Comparison of ENCODE assay signal across 8 mouse cellular contexts in genomic region chr9:110100627-110101600, GRCm38 (mm10). TPM values are rescaled to one million over a fixed set of nuclear protein-coding genes. Genes with fewer than 3 reads are reported as not detected.
DNase-seq lines count a peak whose midpoint lies in the region; ATAC-seq and TF ChIP-seq lines count a peak whose summit lies in the region.

No protein-coding gene starts in this region.

- H3K79me2 ChIP-seq in heart, adult 2 months (replicated peaks; ENCODE audit: control insufficient read depth, insufficient read depth, low read length), result no peaks in the 10 kb centered on the region

- TF ChIP-seq EP300 in heart, adult 2 months (IDR thresholded peaks at IDR 0.05; ENCODE audit: insufficient read depth, low read depth, low read length), result 0 out of 2 replicates have a peak, but pooled peaks have one; percentile 50

- ATAC-seq in embryonic facial prominence, embryonic 13.5 days (ENCODE audit: insufficient number of reproducible peaks, insufficient read depth, low FRiP score, low TSS enrichment, low read depth), result peak; percentile 90
- peak; percentile 94 for ATAC-seq in limb, embryonic 13.5 days (ENCODE audit: low FRiP score, low read depth)
- peak; percentile 97 for ATAC-seq in midbrain, embryonic 16.5 days

- TF ChIP-seq POLR2A in heart, adult 2 months (IDR thresholded peaks at IDR 0.05; ENCODE audit: insufficient read depth, low read depth, low read length), result 0 out of 2 replicates have a peak, but pooled peaks have one; percentile 14

- WGBS in embryonic facial prominence, embryonic 13.5 days, result 2% methylated on average over 41 of the region's 41 CpGs
- WGBS in heart, adult 2 months, result 2% methylated on average over 41 of the region's 41 CpGs
- 3% methylated on average over 41 of the region's 41 CpGs for whole genome bisulfite sequencing in limb, embryonic 13.5 days
- WGBS in midbrain, embryonic 16.5 days, result 3% methylated on average over 41 of the region's 41 CpGs

- peaks cover 11% of the 10 kb centered on the region for H3K4me1 ChIP-seq in embryonic facial prominence, embryonic 13.5 days
- no peaks in the 10 kb centered on the region for H3K4me1 ChIP-seq in heart, adult 2 months (ENCODE audit: control insufficient read depth, insufficient read depth, low read length)
- peaks cover 9% of the 10 kb centered on the region for H3K4me1 ChIP-seq in limb, embryonic 13.5 days
- peaks cover 9% of the 10 kb centered on the region for H3K4me1 ChIP-seq in midbrain, embryonic 16.5 days (ENCODE audit: control insufficient read depth, insufficient read depth, low read length)

- peak overlapping the region; percentile 73 for H3K4me3 ChIP-seq in embryonic facial prominence, embryonic 13.5 days
- peak overlapping the region; percentile 80 for H3K4me3 ChIP-seq in heart, adult 2 months
- H3K4me3 ChIP-seq in limb, embryonic 13.5 days, result peak overlapping the region; percentile 92
- H3K4me3 ChIP-seq in midbrain, embryonic 16.5 days (ENCODE audit: low read depth, low read length), result peak overlapping the region; percentile 55

- H3K9me3 ChIP-seq in embryonic facial prominence, embryonic 13.5 days, result no peaks in the 10 kb centered on the region
- H3K9me3 ChIP-seq in limb, embryonic 13.5 days, result no peaks in the 10 kb centered on the region
- no peaks in the 10 kb centered on the region for H3K9me3 ChIP-seq in midbrain, embryonic 16.5 days (replicated peaks; ENCODE audit: control insufficient read depth, low read length, poor library complexity, severe bottlenecking)

- peak; percentile 99 for TF ChIP-seq CTCF in heart, adult 2 months (IDR thresholded peaks at IDR 0.05)

- H3K4me2 ChIP-seq in embryonic facial prominence, embryonic 13.5 days, result peak overlapping the region; percentile 88
- H3K4me2 ChIP-seq in limb, embryonic 13.5 days (replicated peaks), result peak overlapping the region; percentile 72
- peak overlapping the region; percentile 79 for H3K4me2 ChIP-seq in midbrain, embryonic 16.5 days (ENCODE audit: low read length)

- H3K9ac ChIP-seq in embryonic facial prominence, embryonic 13.5 days, result peak overlapping the region; percentile 86
- peak overlapping the region; percentile 74 for H3K9ac ChIP-seq in heart, adult 2 months (ENCODE audit: low read depth, low read length)
- peak overlapping the region; percentile 87 for H3K9ac ChIP-seq in limb, embryonic 13.5 days
- H3K9ac ChIP-seq in midbrain, embryonic 16.5 days (ENCODE audit: low read depth, low read length), result peak overlapping the region; percentile 74

- intact Hi-C loops in heart, adult 2 months (cut with DNase I), result loop anchor here (1.0 to 2.0 kb wide), 2 partner anchors 30 to 208 kb away; no protein-coding TSS in a partner anchor

- H3K36me3 ChIP-seq in embryonic facial prominence, embryonic 13.5 days, result peaks cover 80% of the 10 kb centered on the region
- peaks cover 2% of the 10 kb centered on the region; the same call in 1 of the 2 replicates for H3K36me3 ChIP-seq in heart, adult 2 months (ENCODE audit: control insufficient read depth, insufficient read depth, low read length)
- H3K36me3 ChIP-seq in limb, embryonic 13.5 days, result peaks cover 77% of the 10 kb centered on the region
- peaks cover 38% of the 10 kb centered on the region for H3K36me3 ChIP-seq in midbrain, embryonic 16.5 days (ENCODE audit: control insufficient read depth, insufficient read depth, low read length)

- no peaks in the 10 kb centered on the region for H3K27me3 ChIP-seq in embryonic facial prominence, embryonic 13.5 days
- H3K27me3 ChIP-seq in heart, adult 2 months (ENCODE audit: control insufficient read depth, insufficient read depth, low read length), result no peaks in the 10 kb centered on the region
- no peaks in the 10 kb centered on the region for H3K27me3 ChIP-seq in limb, embryonic 13.5 days
- no peaks in the 10 kb centered on the region for H3K27me3 ChIP-seq in midbrain, embryonic 16.5 days (ENCODE audit: control insufficient read depth, insufficient read depth, low read depth, low read length)

- no peak overlapping the region for H3K27ac ChIP-seq in embryonic facial prominence, embryonic 13.5 days
- peak overlapping the region; percentile 69 for H3K27ac ChIP-seq in heart, adult 2 months
- peak overlapping the region; percentile 22; the same call in 1 of the 2 replicates for H3K27ac ChIP-seq in limb, embryonic 13.5 days
- no peak overlapping the region for H3K27ac ChIP-seq in midbrain, embryonic 16.5 days (ENCODE audit: low read length)

- peak; percentile 84 for DNase-seq in 3134 (ENCODE audit: extremely low read depth, insufficient read length, low spot score)
- DNase-seq in adrenal gland, postnatal 36 days, result peak; percentile 97 to 98
- peak; percentile 91 to 93 for DNase-seq in heart, adult 2 months
- DNase-seq in kidney, adult 8-10 months, result peak; percentile 87 to 94
- DNase-seq in spleen, postnatal 10 days (ENCODE audit: low spot score in 2 of 2), result peak; percentile 91 to 97

RNA-seq across cellular contexts. Expression of gene Smarcc1, which starts 16.6 kb away (rescaled TPM):
- 10 to 100 TPM; 48.3 to 59.4 TPM for total RNA-seq in adrenal gland, postnatal 36 days (2021)
- 188 and 204 TPM in 2 replicates for polyA plus RNA-seq in embryonic facial prominence, embryonic 13.5 days (2015; fragmentation: Nextera tagmentation; extraction: Ambion mirVana)
- 10 to 100 TPM; 24.1 to 25.2 TPM for total RNA-seq in heart, adult 2 months (2021)
- 8.4 and 10.6 TPM in 2 replicates for polyA plus RNA-seq in heart, adult 2 months (2012; rRNA removed)
- polyA plus RNA-seq in limb, embryonic 13.5 days (2015; fragmentation: Nextera tagmentation; extraction: Ambion mirVana), result 174 and 188 TPM in 2 replicates
- polyA plus RNA-seq in midbrain, embryonic 16.5 days (2015; fragmentation: Nextera tagmentation; extraction: Ambion mirVana), result 80.0 and 105 TPM in 2 replicates

RNA-seq across cellular contexts. Expression of gene Dhx30, which starts 16.7 kb away (rescaled TPM):
- 100 to 1,000 TPM in 1 of 2 experiments, 10 to 100 TPM in 1; 99.2 to 103 TPM for total RNA-seq in adrenal gland, postnatal 36 days (2021)
- 159 and 178 TPM in 2 replicates for polyA plus RNA-seq in embryonic facial prominence, embryonic 13.5 days (2015; fragmentation: Nextera tagmentation; extraction: Ambion mirVana)
- total RNA-seq in heart, adult 2 months (2021), result 10 to 100 TPM; 64.8 to 68.6 TPM
- polyA plus RNA-seq in heart, adult 2 months (2012; rRNA removed), result 56.7 and 73.5 TPM in 2 replicates
- polyA plus RNA-seq in limb, embryonic 13.5 days (2015; fragmentation: Nextera tagmentation; extraction: Ambion mirVana), result 158 TPM in 2 replicates
- 177 and 187 TPM in 2 replicates for polyA plus RNA-seq in midbrain, embryonic 16.5 days (2015; fragmentation: Nextera tagmentation; extraction: Ambion mirVana)

Comparison
In these comparisons a context has a peak if more than half of its experiments do, and no peak if none do; other contexts are left out.
1. H3K27ac ChIP-seq: peak in heart, adult 2 months (single experiment) and limb, embryonic 13.5 days (single experiment); none in embryonic facial prominence, embryonic 13.5 days (single experiment) and midbrain, embryonic 16.5 days (single experiment).
2. Peak in every context shown above with its lines, with median percentiles within 50 percentile points of each other: DNase-seq, ATAC-seq, H3K4me2 ChIP-seq, H3K4me3 ChIP-seq and H3K9ac ChIP-seq.